Mouse (Mus musculus) forebrain, embryonic 12.5 days (tissue): ENCODE measurements around the gene Galc. TPM values are rescaled to one million over a fixed set of nuclear protein-coding genes. Genes with fewer than 3 reads are reported as not detected.

Experiments used
- ATAC-seq: fragments of 200-750 bp; cut with Nextera tagmentation; 2 replicates; pipeline ENCODE4 v1.8.0; 2017; ENCODE audit warnings: moderate TSS enrichment; ENCODE audit not compliant: low FRiP score
- H3K27ac ChIP-seq: fragments of 300-500 bp; sonication (generic); 2 replicates; pipeline ENCODE4 v1.5.1; 2016; ENCODE audit warnings: mild to moderate bottlenecking
- H3K27me3 ChIP-seq: fragments of 300-500 bp; sonication (generic); 2 replicates; pipeline ENCODE4 v1.6.1; 2016; ENCODE audit warnings: mild to moderate bottlenecking
- H3K36me3 ChIP-seq: fragments of 300-500 bp; sonication (generic); replicated peaks from 2 replicates; pipeline ENCODE4 v1.6.1; 2016; ENCODE audit warnings: mild to moderate bottlenecking
- H3K4me1 ChIP-seq: fragments of 300-500 bp; sonication (generic); 2 replicates; pipeline ENCODE4 v1.6.1; 2016
- H3K4me2 ChIP-seq: fragments of 300-500 bp; sonication (generic); 2 replicates; pipeline ENCODE4 v1.6.1; 2016; ENCODE audit warnings: mild to moderate bottlenecking, moderate library complexity
- H3K4me3 ChIP-seq: fragments of 300-500 bp; sonication (generic); replicated peaks from 2 replicates; pipeline ENCODE4 v1.5.1; 2016; ENCODE audit warnings: mild to moderate bottlenecking
- H3K9ac ChIP-seq: fragments of 300-500 bp; sonication (generic); 2 replicates; pipeline ENCODE4 v1.6.1; 2016; ENCODE audit warnings: mild to moderate bottlenecking
- H3K9me3 ChIP-seq: fragments of 300-500 bp; sonication (generic); 2 replicates; pipeline ENCODE4 v1.6.1; 2016
- WGBS: fragments of 180-500 bp; shearing (Covaris S2); methylation state at CpG from one replicate; pipeline ENCODE4 v1.1.7; 2016; 5-methylcytosine and 5-hydroxymethylcytosine counted together
- polyA plus RNA-seq: library from polyadenylated mRNA; unstranded; fragments of >200 nt; fragmentation: Nextera tagmentation; extraction: Ambion mirVana; gene quantifications from 2 replicates; pipeline ENCODE4 v1.2.1, GENCODE M21; 2016

Gene Galc
- polyA plus RNA-seq, 1 experiment from 2014 or later = 14.2 TPM

- no peak overlapping the region for H3K4me3 ChIP-seq
- no peaks in the 10 kb centered on the region for H3K36me3 ChIP-seq
- no peaks in the 10 kb centered on the region for H3K27me3 ChIP-seq
- H3K27ac ChIP-seq = no peak overlapping the region
- peaks cover 5% of the 10 kb centered on the region for H3K4me1 ChIP-seq
- no peak overlapping the region for H3K9ac ChIP-seq
- no peak for ATAC-seq
- 70% methylated on average over 7 of the region's 7 CpGs for WGBS
- no peaks in the 10 kb centered on the region for H3K9me3 ChIP-seq
- H3K4me2 ChIP-seq = no peak overlapping the region
Observed at GRCm38 (mm10) chr12:98272433-98272832, 13.2 kb upstream of the Galc start.

GRCm38 (mm10) chr12:98270810-98271566, 11.7 kb upstream of the Galc start:
- Histone ChIP-seq H3K4me2 (no peak overlapping the region), H3K4me1 (peaks cover 5% of the 10 kb centered on the region), H3K27me3 (no peaks in the 10 kb centered on the region), H3K36me3 (no peaks in the 10 kb centered on the region), H3K9ac (no peak overlapping the region), H3K9me3 (no peaks in the 10 kb centered on the region), H3K4me3 (no peak overlapping the region), H3K27ac (no peak overlapping the region)
- WGBS = 72% methylated on average over 12 of the region's 12 CpGs
- ATAC-seq = no peak

GRCm38 (mm10) chr12:98269791-98270745, 10.8 kb upstream of the Galc start:
- 87% methylated on average over 17 of the region's 17 CpGs for WGBS
- no peaks in the 10 kb centered on the region for H3K36me3 ChIP-seq
- H3K27me3 ChIP-seq = no peaks in the 10 kb centered on the region
- H3K9me3 ChIP-seq = no peaks in the 10 kb centered on the region
- H3K9ac ChIP-seq = no peak overlapping the region
- no peak overlapping the region for H3K4me3 ChIP-seq
- ATAC-seq = no peak
- peaks cover 5% of the 10 kb centered on the region for H3K4me1 ChIP-seq
- H3K27ac ChIP-seq = no peak overlapping the region
- H3K4me2 ChIP-seq = no peak overlapping the region

GRCm38 (mm10) chr12:98268441-98269369, 9.4 kb upstream of the Galc start, which contains the start of gene Gpr65:
Gpr65 (plus strand) TSS chr12:98268635.
- H3K4me3 ChIP-seq = no peak within 1 kb of the TSS
- no peaks in the 10 kb centered on the region for H3K9me3 ChIP-seq
- H3K27ac ChIP-seq = no peak within 1 kb of the TSS
- 90% methylated on average over 13 of the region's 13 CpGs for WGBS
- H3K27me3 ChIP-seq = no peaks in the 10 kb centered on the region
- H3K4me2 ChIP-seq = no peak within 1 kb of the TSS
- no peak for ATAC-seq
- no peak within 1 kb of the TSS for H3K9ac ChIP-seq
- peaks cover 5% of the 10 kb centered on the region for H3K4me1 ChIP-seq
- H3K36me3 ChIP-seq = no peaks in the 10 kb centered on the region

GRCm38 (mm10) chr12:98265697-98266096, 6.4 kb upstream of the Galc start:
- Histone ChIP-seq H3K27me3 (no peaks in the 10 kb centered on the region), H3K9me3 (no peaks in the 10 kb centered on the region), H3K4me1 (0 out of 2 replicates have a peak, but pooled peaks cover under 1% of the 10 kb centered on the region), H3K9ac (no peak overlapping the region), H3K4me3 (no peak overlapping the region), H3K4me2 (no peak overlapping the region), H3K36me3 (no peaks in the 10 kb centered on the region), H3K27ac (no peak overlapping the region)
- WGBS = 85% methylated on average over 9 of the region's 9 CpGs
- ATAC-seq = no peak

GRCm38 (mm10) chr12:98259518-98259852, 226 bp upstream of the Galc start:
- Histone ChIP-seq H3K9ac (peak overlapping the region; percentile 85), H3K27ac (peak overlapping the region; percentile 96), H3K36me3 (no peaks in the 10 kb centered on the region), H3K9me3 (no peaks in the 10 kb centered on the region), H3K4me3 (peak overlapping the region; percentile 73), H3K4me2 (peak overlapping the region; percentile 66), H3K4me1 (peaks cover 9% of the 10 kb centered on the region; the same call in 1 of the 2 replicates), H3K27me3 (no peaks in the 10 kb centered on the region)
- 5% methylated on average over 12 of the region's 12 CpGs for WGBS
- no peak for ATAC-seq

- no peaks in the 10 kb centered on the region for H3K9me3 ChIP-seq
Observed at GRCm38 (mm10) chr12:98258371-98258844, 851 bp downstream of the Galc start.

GRCm38 (mm10) chr12:98255373-98255995, 3.8 kb downstream of the Galc start:
- Histone ChIP-seq H3K27ac (no peak overlapping the region), H3K9ac (no peak overlapping the region), H3K27me3 (no peaks in the 10 kb centered on the region), H3K4me1 (peaks cover 9% of the 10 kb centered on the region; the same call in 1 of the 2 replicates), H3K36me3 (0 out of 2 replicates have a peak, but pooled peaks cover 3% of the 10 kb centered on the region), H3K4me2 (no peak overlapping the region), H3K4me3 (no peak overlapping the region), H3K9me3 (no peaks in the 10 kb centered on the region)
- no peak for ATAC-seq
- WGBS = 85% methylated on average over 13 of the region's 13 CpGs

More at GRCm38 (mm10) chr12:98258371-98258844, 851 bp downstream of the Galc start:
- Histone ChIP-seq H3K4me2 (peak overlapping the region; percentile 66), H3K4me3 (peak overlapping the region; percentile 73), H3K36me3 (no peaks in the 10 kb centered on the region), H3K27ac (peak overlapping the region; percentile 96), H3K9ac (peak overlapping the region; percentile 85), H3K4me1 (peaks cover 9% of the 10 kb centered on the region; the same call in 1 of the 2 replicates), H3K27me3 (no peaks in the 10 kb centered on the region)
- ATAC-seq = no peak
- under 1% methylated on average over 8 of the region's 8 CpGs for WGBS

GRCm38 (mm10) chr12:98252417-98252816, 6.8 kb downstream of the Galc start:
- Histone ChIP-seq H3K4me3 (no peak overlapping the region), H3K9me3 (no peaks in the 10 kb centered on the region), H3K4me2 (no peak overlapping the region), H3K4me1 (peaks cover 4% of the 10 kb centered on the region; the same call in 1 of the 2 replicates), H3K27ac (no peak overlapping the region), H3K9ac (no peak overlapping the region), H3K27me3 (no peaks in the 10 kb centered on the region), H3K36me3 (peaks cover 8% of the 10 kb centered on the region; the same call in 1 of the 2 replicates)
- ATAC-seq = no peak
- WGBS = 82% methylated on average over 2 of the region's 2 CpGs

- WGBS = 91% methylated on average over 8 of the region's 8 CpGs
- no peaks in the 10 kb centered on the region for H3K9me3 ChIP-seq
- H3K36me3 ChIP-seq = peaks cover 8% of the 10 kb centered on the region; the same call in 1 of the 2 replicates
- no peak for ATAC-seq
- no peaks in the 10 kb centered on the region for H3K4me1 ChIP-seq
- H3K4me3 ChIP-seq = no peak overlapping the region
- H3K27me3 ChIP-seq = no peaks in the 10 kb centered on the region
- H3K9ac ChIP-seq = no peak overlapping the region
- no peak overlapping the region for H3K27ac ChIP-seq
- no peak overlapping the region for H3K4me2 ChIP-seq
Observed at GRCm38 (mm10) chr12:98250327-98250726, 8.9 kb downstream of the Galc start.

- Histone ChIP-seq H3K27ac (no peak overlapping the region), H3K36me3 (peaks cover 8% of the 10 kb centered on the region; the same call in 1 of the 2 replicates), H3K9me3 (no peaks in the 10 kb centered on the region), H3K4me2 (no peak overlapping the region), H3K4me1 (no peaks in the 10 kb centered on the region), H3K27me3 (no peaks in the 10 kb centered on the region), H3K9ac (no peak overlapping the region), H3K4me3 (no peak overlapping the region)
- ATAC-seq = no peak
- WGBS = 66% methylated on average over 3 of the region's 3 CpGs
Observed at GRCm38 (mm10) chr12:98249671-98250070, 9.6 kb downstream of the Galc start.
